ENCODE assay signal across 8 mouse cellular contexts in the genomic region with DNA sequence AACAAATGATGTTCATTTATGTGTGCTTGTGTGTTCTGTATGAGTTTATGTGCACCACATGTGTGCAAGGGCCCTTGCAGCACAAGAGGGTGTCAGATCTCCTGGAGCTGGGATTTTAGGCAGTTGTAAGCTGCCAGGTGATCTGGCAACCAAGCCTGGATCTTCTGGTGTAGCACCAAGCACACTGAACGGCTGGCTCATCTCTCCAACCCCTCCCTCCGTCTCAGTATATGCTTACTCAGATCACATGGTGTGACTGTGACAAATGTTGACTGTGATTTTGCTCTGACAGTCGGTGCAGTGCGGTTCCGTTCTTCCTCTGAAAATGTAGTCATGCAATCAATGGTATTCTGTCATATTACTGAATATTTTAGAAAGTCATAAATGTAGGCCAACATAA. TPM values are rescaled to one million over a fixed set of nuclear protein-coding genes. Genes with fewer than 3 reads are reported as not detected.
DNase-seq lines count a peak whose midpoint lies in the region; ATAC-seq and TF ChIP-seq lines count a peak whose summit lies in the region.

No protein-coding gene starts in this region.

- no peak overlapping the region for H3K27ac ChIP-seq in forebrain, embryonic 14.5 days (ENCODE audit: low read depth, low read length)
- H3K27ac ChIP-seq in forebrain, embryonic 10.5 days = no peak overlapping the region
- H3K27ac ChIP-seq in liver, adult 2 months (replicated peaks; ENCODE audit: insufficient read depth, low read depth, low read length) = no peak overlapping the region
- H3K27ac ChIP-seq in liver, embryonic 11.5 days (ENCODE audit: low read depth, low read length) = no peak overlapping the region

- no peak overlapping the region for H3K4me3 ChIP-seq in forebrain, embryonic 14.5 days (ENCODE audit: low read depth, low read length)
- H3K4me3 ChIP-seq in forebrain, embryonic 10.5 days = no peak overlapping the region
- H3K4me3 ChIP-seq in liver, adult 2 months (ENCODE audit: insufficient read depth, low read depth, low read length) = no peak overlapping the region
- H3K4me3 ChIP-seq in liver, embryonic 11.5 days (ENCODE audit: low read depth, low read length) = no peak overlapping the region

- peak; percentile 37 for DNase-seq in forebrain, embryonic 14.5 days (ENCODE audit: low spot score)
- DNase-seq in forebrain, embryonic 10.5 days (ENCODE audit: extremely low spot score, low spot score) = no peak
- DNase-seq in liver, adult 2 months (ENCODE audit: extremely low read depth, low read depth, low spot score) = peak; percentile 62
- no peak for DNase-seq in liver, embryonic 11.5 days (ENCODE audit: low spot score)
- no peak for DNase-seq in thymus, postnatal 36 days
- DNase-seq in c-Kit-positive CD71-positive TER-119-positive erythroid progenitor cells, embryonic 14.5 days (ENCODE audit: low spot score) = no peak

- H3K27me3 ChIP-seq in forebrain, embryonic 14.5 days (replicated peaks; ENCODE audit: control insufficient read depth, insufficient read depth, low read length) = no peaks in the 10 kb centered on the region
- H3K27me3 ChIP-seq in forebrain, embryonic 10.5 days (ENCODE audit: poor library complexity, severe bottlenecking) = no peaks in the 10 kb centered on the region
- H3K27me3 ChIP-seq in liver, adult 2 months (ENCODE audit: control insufficient read depth, insufficient read depth, low read length) = no peaks in the 10 kb centered on the region
- H3K27me3 ChIP-seq in liver, embryonic 11.5 days (replicated peaks; ENCODE audit: control insufficient read depth, insufficient read depth, low read length) = no peaks in the 10 kb centered on the region

- H3K36me3 ChIP-seq in forebrain, embryonic 14.5 days (ENCODE audit: control insufficient read depth, insufficient read depth, low read length) = 0 out of 2 replicates have a peak, but pooled peaks cover 2% of the 10 kb centered on the region
- 0 out of 2 replicates have a peak, but pooled peaks cover 2% of the 10 kb centered on the region for H3K36me3 ChIP-seq in forebrain, embryonic 10.5 days (replicated peaks)
- peaks cover 2% of the 10 kb centered on the region; the same call in 1 of the 2 replicates for H3K36me3 ChIP-seq in liver, adult 2 months (ENCODE audit: control insufficient read depth, insufficient read depth, low read length)
- H3K36me3 ChIP-seq in liver, embryonic 11.5 days (ENCODE audit: control insufficient read depth, insufficient read depth, low read length) = no peaks in the 10 kb centered on the region

- no peak overlapping the region for H3K4me2 ChIP-seq in forebrain, embryonic 14.5 days (ENCODE audit: low read length)
- no peak overlapping the region for H3K4me2 ChIP-seq in liver, embryonic 11.5 days

- no peak for TF ChIP-seq CTCF in liver, adult 2 months (IDR thresholded peaks at IDR 0.05; ENCODE audit: low read depth, low read length)

- H3K9ac ChIP-seq in forebrain, embryonic 14.5 days (ENCODE audit: low read length) = no peak overlapping the region
- no peak overlapping the region for H3K9ac ChIP-seq in liver, adult 2 months (ENCODE audit: low read depth, low read length)
- H3K9ac ChIP-seq in liver, embryonic 11.5 days (ENCODE audit: low read depth, low read length) = no peak overlapping the region

- H3K4me1 ChIP-seq in forebrain, embryonic 14.5 days (ENCODE audit: control insufficient read depth, insufficient read depth, low read length) = no peaks in the 10 kb centered on the region; the same call in 1 of the 2 replicates
- H3K4me1 ChIP-seq in forebrain, embryonic 10.5 days = peaks cover 19% of the 10 kb centered on the region
- peaks cover 11% of the 10 kb centered on the region for H3K4me1 ChIP-seq in liver, adult 2 months (ENCODE audit: control insufficient read depth, insufficient read depth, low read length)
- H3K4me1 ChIP-seq in liver, embryonic 11.5 days (replicated peaks; ENCODE audit: control insufficient read depth, insufficient read depth, low read length) = peaks cover 5% of the 10 kb centered on the region; the same call in 1 of the 2 replicates

- peaks cover 5% of the 10 kb centered on the region; the same call in 1 of the 2 replicates for H3K79me2 ChIP-seq in liver, adult 2 months (ENCODE audit: control insufficient read depth, insufficient read depth, low read length)

- 61% methylated on average over 5 of the region's 5 CpGs for WGBS in forebrain, embryonic 14.5 days
- WGBS in forebrain, embryonic 10.5 days = 73% methylated on average over 5 of the region's 5 CpGs
- WGBS in liver, adult 2 months = 12% methylated on average over 5 of the region's 5 CpGs
- 62% methylated on average over 5 of the region's 5 CpGs for WGBS in liver, embryonic 11.5 days

- TF ChIP-seq POLR2A in liver, adult 2 months (IDR thresholded peaks at IDR 0.05; ENCODE audit: extremely low read depth, insufficient read depth, low read length) = no peak

- ATAC-seq in forebrain, embryonic 14.5 days = peak; percentile 75; the same call in 1 of the 2 replicates
- ATAC-seq in liver, embryonic 11.5 days (replicated peaks; ENCODE audit: low FRiP score) = no peak
- ATAC-seq in common myeloid progenitor, adult 5-6 weeks (replicated peaks; ENCODE audit: low read depth, poor library complexity, severe bottlenecking) = peak; percentile 42
- ATAC-seq in megakaryocyte progenitor cell, adult 5-6 weeks (replicated peaks; ENCODE audit: poor library complexity) = peak; percentile 38

- H3K9me3 ChIP-seq in forebrain, embryonic 14.5 days (replicated peaks; ENCODE audit: control insufficient read depth, low read length) = no peaks in the 10 kb centered on the region
- H3K9me3 ChIP-seq in forebrain, embryonic 10.5 days = no peaks in the 10 kb centered on the region
- no peaks in the 10 kb centered on the region for H3K9me3 ChIP-seq in liver, embryonic 11.5 days (ENCODE audit: control insufficient read depth, low read length)

RNA-seq across cellular contexts. Expression of a gene that starts 45.9 kb away (rescaled TPM):
- 17.2 and 23.5 TPM in 2 replicates for polyA plus RNA-seq in forebrain, embryonic 14.5 days (2014; fragmentation: Nextera tagmentation; extraction: Ambion mirVana)
- 21.0 and 27.5 TPM in 2 replicates for polyA plus RNA-seq in forebrain, embryonic 10.5 days (2016; fragmentation: Nextera tagmentation; extraction: Ambion mirVana)
- 9.1 and 9.9 TPM in 2 replicates for total RNA-seq in liver, adult 2 months (2014; rRNA removed)
- polyA plus RNA-seq in liver, adult 2 months (2012; rRNA removed) = 4.6 and 6.1 TPM in 2 replicates
- 49.1 and 51.2 TPM in 2 replicates for polyA plus RNA-seq in liver, embryonic 11.5 days (2014; fragmentation: Nextera tagmentation; extraction: Ambion mirVana)
- total RNA-seq in common myeloid progenitor, adult 5-6 weeks (2017) = 277 and 295 TPM in 2 replicates
- 257 and 285 TPM in 2 replicates for total RNA-seq in megakaryocyte progenitor cell, adult 5-6 weeks (2015)
- 138 and 227 TPM in 2 replicates for total RNA-seq in megakaryocyte progenitor cell, adult 5-6 weeks (2017)

Comparison
In these comparisons a context has a peak if more than half of its experiments do, and no peak if none do; other contexts are left out.
1. DNase-seq: peak in forebrain, embryonic 14.5 days (single experiment) and liver, adult 2 months (single experiment); none in forebrain, embryonic 10.5 days (single experiment), liver, embryonic 11.5 days (single experiment), thymus, postnatal 36 days (0 of 2) and c-Kit-positive CD71-positive TER-119-positive erythroid progenitor cells, embryonic 14.5 days (single experiment).